Mouse (Mus musculus) gastrocnemius, postnatal 10 days (tissue): ENCODE measurements around the gene Erbb2. TPM values are rescaled to one million over a fixed set of nuclear protein-coding genes. Genes with fewer than 3 reads are reported as not detected.

Experiments
- DNase-seq: peaks from one replicate; pipeline ENCODE4 v3.0.0; 2021; ENCODE audit warnings: mixed read lengths
- total RNA-seq, 2 experiments: library from RNA; stranded (reverse); gene quantifications; 2 replicates each; pipeline ENCODE4 v1.2.3; 2021

Gene Erbb2
- total RNA-seq, 2 experiments from 2014 or later = 7.2 to 8.7 TPM

DNA sequence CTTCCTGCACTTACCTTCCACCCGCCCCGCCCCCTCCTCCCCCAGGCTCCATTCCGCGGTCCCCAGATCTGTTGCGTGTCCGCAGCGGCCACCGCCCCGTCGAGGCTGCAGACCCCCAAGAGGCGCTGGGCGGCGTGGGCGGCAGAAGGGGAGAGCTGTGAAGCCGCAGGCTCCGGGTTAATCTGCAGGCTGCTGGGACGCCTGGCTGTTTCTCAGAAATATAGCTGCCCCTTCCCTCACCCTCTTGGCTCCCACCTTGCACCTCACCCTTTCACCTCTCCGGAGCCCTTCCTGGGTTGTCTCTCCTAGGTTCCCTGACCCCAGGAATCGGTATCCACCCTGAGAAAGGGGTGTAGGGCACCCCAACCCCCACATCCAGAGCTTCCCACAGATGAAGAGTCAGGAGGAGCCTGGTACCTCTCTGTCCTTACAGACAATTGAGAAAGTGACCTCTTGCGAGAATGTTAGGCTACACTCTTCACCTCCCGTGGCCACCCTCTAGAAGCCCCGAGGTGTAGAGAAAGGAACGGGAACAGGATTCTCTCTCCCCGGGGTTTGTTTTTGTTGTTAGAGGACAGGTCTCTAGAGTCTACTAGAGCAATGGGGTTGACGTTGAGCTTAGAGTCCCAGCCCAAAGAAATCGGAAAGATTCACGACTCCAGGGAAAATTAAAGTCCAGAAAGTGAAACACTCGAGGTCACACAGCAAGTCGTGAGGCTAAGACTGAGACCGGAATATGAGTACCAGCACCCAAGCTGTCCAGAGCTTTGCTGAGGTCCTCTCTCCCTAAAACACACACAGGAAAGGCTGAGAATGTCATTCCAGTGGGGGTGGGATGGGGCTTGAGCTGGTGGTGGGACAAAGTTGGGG, 46.1 kb downstream of the Erbb2 start:
- no peak for DNase-seq

GRCm38 (mm10) chr11:98459071-98459741, 46.9 kb downstream of the Erbb2 start:
- no peak for DNase-seq

GRCm38 (mm10) chr11:98459860-98460259, 47.6 kb downstream of the Erbb2 start:
- no peak for DNase-seq

DNA sequence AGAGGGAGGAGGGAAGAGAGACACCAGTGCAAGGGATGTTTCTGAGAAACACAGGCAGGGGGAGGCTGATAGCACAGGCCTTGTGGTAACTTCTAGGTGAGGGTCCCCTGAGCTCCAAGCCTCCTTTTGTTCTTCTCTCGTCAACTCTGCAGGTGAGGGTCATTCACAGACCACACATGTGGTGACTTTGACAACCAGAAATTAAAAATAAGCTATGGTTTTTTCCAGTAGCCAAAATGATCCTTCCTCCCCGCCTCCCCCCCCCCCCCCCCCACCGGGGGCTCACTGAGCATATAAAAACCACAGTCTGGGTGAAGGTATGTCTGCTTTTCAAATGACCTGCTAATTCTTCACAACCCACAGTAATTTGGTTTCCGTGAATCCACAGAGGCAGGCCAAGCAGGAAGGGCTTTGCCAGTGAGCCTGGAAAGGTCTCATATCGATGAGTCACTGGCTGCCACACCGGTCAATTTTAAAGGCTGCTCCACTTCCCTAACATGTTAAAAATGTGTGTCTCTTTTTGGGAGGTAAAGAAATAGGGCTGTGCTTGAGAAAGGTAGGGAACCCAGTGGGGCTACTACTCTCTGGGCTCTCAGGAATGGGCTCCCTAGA, 48.9 kb downstream of the Erbb2 start:
- DNase-seq = no peak

- DNase-seq = no peak
These were observed 50.0 kb downstream of the Erbb2 start for GRCm38 (mm10) chr11:98462255-98462654.

DNA sequence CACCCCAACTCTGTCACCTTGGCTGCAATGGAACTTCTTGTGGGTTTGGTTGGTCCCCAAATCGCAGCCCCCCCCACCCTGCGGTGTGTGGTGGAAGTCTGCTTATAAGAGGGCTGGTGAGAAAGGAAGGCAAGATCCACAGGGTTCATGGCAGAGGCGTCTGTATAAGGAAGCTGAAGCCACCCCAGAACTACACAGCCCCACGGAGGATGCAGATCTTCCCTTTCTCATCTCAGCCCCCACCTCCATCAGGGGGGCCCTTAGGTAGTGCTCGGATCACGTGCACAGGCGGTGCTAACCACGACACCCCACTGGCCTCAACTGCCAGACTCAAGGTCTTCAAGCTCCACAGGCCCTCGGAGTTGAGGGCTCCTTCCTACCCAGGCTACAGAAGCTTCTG, 51.6 kb downstream of the Erbb2 start:
- no peak for DNase-seq

DNA sequence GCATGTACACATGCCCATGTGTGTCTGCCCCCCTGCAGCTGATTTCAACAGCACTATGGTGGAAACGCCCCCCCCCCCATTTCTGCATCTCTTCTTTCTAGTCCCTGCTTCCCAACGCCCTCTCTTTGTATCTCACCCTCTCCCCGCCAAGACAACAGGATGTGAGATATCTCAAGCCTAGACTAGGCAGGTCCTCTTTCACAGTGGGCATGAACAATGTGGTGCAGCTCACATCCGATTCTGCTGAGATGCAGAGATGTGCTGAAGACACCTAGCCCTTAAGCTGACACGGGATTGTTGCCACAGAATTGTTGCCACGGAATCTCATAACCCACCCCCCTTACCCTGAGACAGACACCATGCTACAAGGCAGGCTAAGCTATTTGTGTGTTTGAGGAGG, 52.2 kb downstream of the Erbb2 start:
- no peak for DNase-seq

GRCm38 (mm10) chr11:98469761-98470714, 57.8 kb downstream of the Erbb2 start:
- no peak for DNase-seq

DNA sequence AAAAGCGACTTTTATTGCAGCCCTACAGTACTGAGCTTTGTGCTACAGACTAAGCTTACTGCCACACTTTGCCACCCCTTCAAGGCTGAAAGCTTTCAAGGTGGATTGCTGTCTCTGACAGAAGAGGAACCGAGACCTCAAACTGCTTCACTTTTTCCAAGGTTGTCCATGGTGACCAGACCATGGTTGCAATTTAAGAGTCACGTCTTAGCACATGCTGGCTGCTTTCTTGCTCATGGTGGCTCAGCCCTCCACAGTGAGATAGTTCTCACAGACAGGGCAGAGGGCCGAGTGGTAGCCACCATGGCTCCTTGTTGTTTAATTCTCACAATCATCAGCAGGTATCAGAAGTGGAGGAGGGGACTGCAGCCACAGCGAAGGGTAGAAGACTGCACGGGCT, 58.5 kb downstream of the Erbb2 start:
- no peak for DNase-seq

- DNase-seq = no peak
These were observed 60.4 kb downstream of the Erbb2 start for GRCm38 (mm10) chr11:98472696-98473095.

DNA sequence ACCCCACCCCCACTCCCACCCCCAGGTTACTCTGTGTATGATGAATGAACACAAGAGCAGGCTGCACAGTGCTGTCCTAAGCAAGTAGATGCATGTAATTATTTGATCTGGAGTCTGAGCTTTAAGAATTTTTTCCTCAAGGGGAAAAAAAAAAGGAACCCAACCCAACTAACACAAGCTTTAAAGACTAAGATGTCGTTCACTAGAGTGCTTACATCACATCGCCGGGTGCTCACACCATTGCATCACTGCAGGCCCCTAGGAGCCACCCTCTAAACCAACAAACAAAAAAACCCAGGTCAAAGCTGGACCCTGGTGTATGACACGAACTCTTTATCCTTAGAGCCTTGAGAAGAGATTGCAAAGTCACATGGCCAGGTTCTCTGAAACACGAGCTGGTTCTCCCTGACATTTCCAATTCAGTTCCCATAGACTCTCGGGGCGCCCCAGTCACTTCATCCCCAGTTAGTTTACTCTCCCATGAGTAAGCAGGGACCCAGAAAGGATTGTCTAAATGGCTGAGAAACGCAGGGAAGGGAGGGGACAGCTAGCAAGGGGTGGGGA, 61.7 kb downstream of the Erbb2 start:
- no peak for DNase-seq

DNA sequence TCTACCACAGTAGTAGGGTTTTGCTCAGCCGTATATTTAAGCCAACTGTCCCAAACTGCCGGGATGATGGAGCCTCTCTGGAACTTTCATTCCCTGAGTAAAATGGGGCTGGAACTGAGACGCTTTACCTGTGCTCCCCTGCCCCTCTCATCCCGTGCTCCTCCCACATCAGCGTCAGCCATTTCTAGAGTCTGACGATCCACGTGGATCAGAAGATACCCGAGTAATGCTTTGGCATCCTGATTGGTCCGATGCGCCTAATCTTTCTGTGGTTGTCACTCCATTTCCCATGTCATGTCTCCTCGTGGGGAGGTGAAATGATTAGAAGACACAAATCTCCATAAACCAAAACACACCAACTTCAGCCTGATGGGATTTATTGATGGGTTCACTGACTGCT, 62.7 kb downstream of the Erbb2 start:
- no peak for DNase-seq

DNA sequence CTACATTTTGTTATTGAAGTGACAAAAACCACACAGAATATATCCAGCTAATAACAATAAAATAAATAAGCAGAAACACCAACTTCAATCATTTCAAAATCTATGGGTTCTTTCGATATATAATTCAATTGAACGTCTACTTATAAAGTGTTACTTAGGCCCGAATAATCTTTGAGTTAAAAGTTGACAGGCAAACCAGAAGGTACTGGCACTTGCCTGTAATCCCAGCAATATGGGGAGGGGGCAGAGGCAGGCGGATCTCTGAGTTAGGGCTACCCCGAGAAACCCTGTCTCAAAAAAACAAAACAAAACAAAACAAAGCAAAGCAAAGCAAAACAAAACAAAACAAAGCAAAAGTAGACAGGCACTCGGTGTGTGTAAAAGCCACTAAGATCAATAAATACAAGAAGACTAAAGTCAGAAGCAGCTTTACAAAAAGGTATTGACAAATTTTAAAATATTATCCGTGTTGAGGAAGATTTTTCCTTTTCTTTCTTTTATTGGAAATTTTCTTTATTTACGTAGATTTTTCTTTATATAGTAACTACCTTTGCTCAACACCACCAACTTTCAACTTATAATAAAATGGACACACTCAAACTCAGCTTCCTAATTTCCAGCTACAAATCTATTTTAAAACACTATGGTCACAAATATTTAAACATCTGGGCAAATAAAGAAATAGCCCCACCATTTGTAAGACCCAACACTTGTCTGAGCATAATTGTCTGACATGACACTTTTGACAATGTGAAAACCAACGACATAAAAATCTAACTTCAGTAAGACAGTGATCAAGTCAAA, 63.6 kb downstream of the Erbb2 start:
- no peak for DNase-seq

DNA sequence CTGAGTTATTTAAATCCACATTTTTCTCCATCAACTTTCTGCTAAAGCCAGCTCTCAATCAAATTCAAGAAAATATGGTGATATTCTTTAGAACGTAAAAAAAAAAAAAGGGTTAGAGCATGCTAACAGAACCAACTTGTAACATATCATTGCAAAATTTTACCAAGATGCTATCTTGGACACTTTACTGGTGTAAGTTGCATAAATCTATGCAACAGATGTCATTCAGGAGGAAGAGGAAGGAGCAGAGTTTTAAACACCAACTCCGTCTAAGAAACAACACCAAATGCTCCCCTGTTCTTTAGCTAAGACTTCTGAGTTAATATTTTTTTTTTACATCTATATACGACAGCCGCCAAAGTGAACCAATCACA, 64.2 kb downstream of the Erbb2 start:
- no peak for DNase-seq

- DNase-seq = no peak
These were observed 64.9 kb downstream of the Erbb2 start for GRCm38 (mm10) chr11:98477011-98477701.

GRCm38 (mm10) chr11:98479026-98479939, 67.0 kb downstream of the Erbb2 start:
- no peak for DNase-seq

- DNase-seq = no peak
These were observed 67.7 kb downstream of the Erbb2 start for GRCm38 (mm10) chr11:98479940-98480497.

DNA sequence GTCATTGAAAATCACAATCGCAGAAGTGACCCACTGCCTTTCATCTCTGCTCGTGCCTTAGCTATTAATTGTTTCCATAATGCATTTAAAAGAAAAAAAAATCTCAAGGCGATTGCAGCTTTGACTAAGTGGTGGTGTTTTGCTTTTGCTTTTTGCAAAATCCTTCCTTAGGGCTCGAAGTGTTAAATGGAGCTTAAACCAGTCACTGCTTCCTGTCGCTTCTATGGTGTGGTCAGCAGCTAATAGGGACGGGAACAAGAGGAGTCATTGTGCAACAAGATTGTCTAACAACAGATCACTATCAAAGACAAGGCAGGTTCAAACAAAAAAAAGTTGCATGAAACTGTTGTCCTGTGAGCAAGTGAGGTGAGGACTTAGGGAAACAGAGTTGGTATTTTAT, 69.0 kb downstream of the Erbb2 start:
- no peak for DNase-seq

DNA sequence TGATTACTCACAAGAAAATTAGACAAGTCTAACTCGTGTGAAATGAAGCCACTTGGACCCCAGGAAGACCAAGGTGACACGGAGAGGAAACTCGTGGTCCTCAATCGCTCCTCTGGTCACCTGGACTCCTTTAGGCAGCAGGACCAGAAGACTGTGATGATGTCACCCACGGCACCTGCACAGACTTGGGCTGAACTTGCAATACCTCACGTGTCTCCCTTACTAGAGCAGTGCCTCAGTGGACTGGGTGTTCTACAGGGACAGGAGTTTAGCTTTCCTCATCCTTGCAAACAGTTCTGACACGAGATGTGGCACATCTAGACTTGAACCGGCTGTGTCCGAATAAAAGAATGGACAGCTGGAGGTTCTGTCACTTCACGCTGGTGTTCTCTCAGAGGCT, 69.8 kb downstream of the Erbb2 start:
- DNase-seq = no peak
